9 mouse cellular contexts compared by ENCODE assay signal in genomic region chr7:130289428-130289790, GRCm38 (mm10).
A peak's percentile ranks its signal among the peaks of the same experiment; 100 is the strongest.
DNase-seq lines count a peak whose midpoint lies in the region; ATAC-seq lines count a peak whose summit lies in the region.
"Had no signal": no experiment of that assay in that cellular context is flagged by ENCODE, and none has a peak within 500 bp of the region (broad histone marks: within the 10 kb centered on the region; RNA-seq: fewer than 3 reads in every experiment).

No protein-coding gene starts in this region.

- H3K4me3 ChIP-seq in heart, embryonic 16.5 days (ENCODE audit: low read length), result no peak overlapping the region
- H3K4me3 ChIP-seq in forebrain, embryonic 14.5 days (ENCODE audit: low read depth, low read length), result no peak overlapping the region
- no peak overlapping the region for H3K4me3 ChIP-seq in midbrain, embryonic 12.5 days

- no peak for DNase-seq in heart, adult 18-20 months
- peak; percentile 81 for DNase-seq in Muller cell, postnatal 12 days (ENCODE audit: inconsistent ontology term)
- peak; percentile 28 for DNase-seq in forebrain, embryonic 14.5 days (ENCODE audit: low spot score)
- no peak for DNase-seq in embryo, embryonic 10.5 days (ENCODE audit: low spot score)
- no peak for DNase-seq in cerebellum, postnatal 4 days (ENCODE audit: low spot score in 2 of 2)
- DNase-seq: kidney, adult 9 months had no signal

- no peak overlapping the region for H3K9ac ChIP-seq in heart, embryonic 16.5 days (ENCODE audit: low read length)
- H3K9ac ChIP-seq in forebrain, embryonic 14.5 days (ENCODE audit: low read length), result no peak overlapping the region
- H3K9ac ChIP-seq in midbrain, embryonic 12.5 days (replicated peaks), result no peak overlapping the region

- H3K9me3 ChIP-seq in heart, embryonic 16.5 days (replicated peaks; ENCODE audit: control insufficient read depth, low read length), result no peaks in the 10 kb centered on the region
- no peaks in the 10 kb centered on the region for H3K9me3 ChIP-seq in forebrain, embryonic 14.5 days (replicated peaks; ENCODE audit: control insufficient read depth, low read length)
- no peaks in the 10 kb centered on the region for H3K9me3 ChIP-seq in midbrain, embryonic 12.5 days

- peak overlapping the region; percentile 4; the same call in 1 of the 2 replicates for H3K4me2 ChIP-seq in heart, embryonic 16.5 days (ENCODE audit: low read depth, low read length)
- peak overlapping the region; percentile 0; the same call in 1 of the 2 replicates for H3K4me2 ChIP-seq in forebrain, embryonic 14.5 days (ENCODE audit: low read length)
- peak overlapping the region; percentile 4 for H3K4me2 ChIP-seq in midbrain, embryonic 12.5 days (replicated peaks)

- peaks cover 31% of the 10 kb centered on the region for H3K4me1 ChIP-seq in heart, embryonic 16.5 days (ENCODE audit: control insufficient read depth, insufficient read depth, low read length)
- H3K4me1 ChIP-seq in forebrain, embryonic 14.5 days (ENCODE audit: control insufficient read depth, insufficient read depth, low read length), result peaks cover 9% of the 10 kb centered on the region
- peaks cover 17% of the 10 kb centered on the region for H3K4me1 ChIP-seq in midbrain, embryonic 12.5 days

- H3K36me3 ChIP-seq in heart, embryonic 16.5 days (ENCODE audit: control insufficient read depth, insufficient read depth), result no peaks in the 10 kb centered on the region
- no peaks in the 10 kb centered on the region for H3K36me3 ChIP-seq in forebrain, embryonic 14.5 days (ENCODE audit: control insufficient read depth, insufficient read depth, low read length)
- H3K36me3 ChIP-seq in midbrain, embryonic 12.5 days, result no peaks in the 10 kb centered on the region

- H3K27me3 ChIP-seq in heart, embryonic 16.5 days (ENCODE audit: control insufficient read depth, insufficient read depth, low read length), result peaks cover 2% of the 10 kb centered on the region; the same call in 1 of the 2 replicates
- H3K27me3 ChIP-seq in forebrain, embryonic 14.5 days (replicated peaks; ENCODE audit: control insufficient read depth, insufficient read depth, low read length), result 0 out of 2 replicates have a peak, but pooled peaks cover 6% of the 10 kb centered on the region
- peaks cover 47% of the 10 kb centered on the region for H3K27me3 ChIP-seq in midbrain, embryonic 12.5 days

- WGBS in heart, embryonic 16.5 days, result 46% methylated on average over 9 of the region's 9 CpGs
- WGBS in forebrain, embryonic 14.5 days, result 15% methylated on average over 9 of the region's 9 CpGs
- WGBS in midbrain, embryonic 12.5 days, result 15% methylated on average over 9 of the region's 9 CpGs

- peak overlapping the region; percentile 74 for H3K27ac ChIP-seq in heart, embryonic 16.5 days (ENCODE audit: low read length)
- H3K27ac ChIP-seq in forebrain, embryonic 14.5 days (ENCODE audit: low read depth, low read length), result no peak overlapping the region
- no peak overlapping the region for H3K27ac ChIP-seq in midbrain, embryonic 12.5 days (replicated peaks)

- ATAC-seq in heart, embryonic 16.5 days (replicated peaks; ENCODE audit: extremely low read depth, insufficient read depth, low FRiP score), result no peak
- ATAC-seq in forebrain, embryonic 14.5 days, result no peak
- ATAC-seq in midbrain, embryonic 12.5 days (ENCODE audit: low FRiP score, low read depth), result no peak
- no peak for ATAC-seq in erythroid progenitor cell, adult 5-6 weeks (replicated peaks; ENCODE audit: low FRiP score, poor library complexity, severe bottlenecking)

Comparison
In these comparisons a context has a peak if more than half of its experiments do, and no peak if none do; other contexts are left out.
1. DNase-seq: peak in Muller cell, postnatal 12 days (single experiment) and forebrain, embryonic 14.5 days (single experiment); none in heart, adult 18-20 months (0 of 2), embryo, embryonic 10.5 days (single experiment) and cerebellum, postnatal 4 days (0 of 2).
2. Peak in every context shown above with its lines, with median percentiles within 50 percentile points of each other: H3K4me2 ChIP-seq.